ENCODE assay signal across 12 mouse cellular contexts in genomic region chr1:134215751-134216628, GRCm38 (mm10). TPM values are rescaled to one million over a fixed set of nuclear protein-coding genes. Genes with fewer than 3 reads are reported as not detected.
DNase-seq lines count a peak whose midpoint lies in the region; ATAC-seq and TF ChIP-seq lines count a peak whose summit lies in the region.
"Had no signal": no experiment of that assay in that cellular context is flagged by ENCODE, and none has a peak within 500 bp of the region (broad histone marks: within the 10 kb centered on the region; RNA-seq: fewer than 3 reads in every experiment).

No protein-coding gene starts in this region.

- H3K9ac ChIP-seq in kidney, embryonic 15.5 days: no peak overlapping the region
- peak overlapping the region; percentile 30; the same call in 1 of the 2 replicates for H3K9ac ChIP-seq in forebrain, embryonic 13.5 days
- H3K9ac ChIP-seq in intestine, embryonic 14.5 days (ENCODE audit: low read length): no peak overlapping the region

- peaks cover 52% of the 10 kb centered on the region for H3K4me1 ChIP-seq in kidney, embryonic 15.5 days
- 0 out of 2 replicates have a peak, but pooled peaks cover 4% of the 10 kb centered on the region for H3K4me1 ChIP-seq in kidney, adult 2 months (ENCODE audit: control insufficient read depth, insufficient read depth, low read length)
- peaks cover 15% of the 10 kb centered on the region for H3K4me1 ChIP-seq in forebrain, embryonic 13.5 days
- peaks cover 22% of the 10 kb centered on the region for H3K4me1 ChIP-seq in intestine, embryonic 14.5 days (replicated peaks; ENCODE audit: control insufficient read depth, insufficient read depth, low read length)

- peak overlapping the region; percentile 60 for H3K27ac ChIP-seq in kidney, embryonic 15.5 days
- H3K27ac ChIP-seq in kidney, adult 2 months (ENCODE audit: insufficient read depth, low read depth, low read length): no peak overlapping the region
- H3K27ac ChIP-seq in forebrain, embryonic 13.5 days: no peak overlapping the region
- H3K27ac ChIP-seq in intestine, embryonic 14.5 days (ENCODE audit: low read depth): 0 out of 2 replicates have a peak overlapping the region, but pooled peaks have one; percentile 5
- no peak overlapping the region for H3K27ac ChIP-seq in left cerebral cortex, adult 2 months

- H3K4me3 ChIP-seq in kidney, embryonic 15.5 days (replicated peaks): no peak overlapping the region
- H3K4me3 ChIP-seq in kidney, adult 2 months (ENCODE audit: insufficient read depth, low read depth, low read length): no peak overlapping the region
- H3K4me3 ChIP-seq in forebrain, embryonic 13.5 days: no peak overlapping the region
- no peak overlapping the region for H3K4me3 ChIP-seq in intestine, embryonic 14.5 days (ENCODE audit: low read depth, low read length)
- no peak overlapping the region for H3K4me3 ChIP-seq in left cerebral cortex, adult 2 months

- no peak overlapping the region for H3K4me2 ChIP-seq in kidney, embryonic 15.5 days
- peak overlapping the region; percentile 20 for H3K4me2 ChIP-seq in forebrain, embryonic 13.5 days
- no peak overlapping the region for H3K4me2 ChIP-seq in intestine, embryonic 14.5 days (ENCODE audit: low read length)

- no peaks in the 10 kb centered on the region for H3K9me3 ChIP-seq in kidney, embryonic 15.5 days (replicated peaks)
- no peaks in the 10 kb centered on the region for H3K9me3 ChIP-seq in forebrain, embryonic 13.5 days (replicated peaks)
- no peaks in the 10 kb centered on the region for H3K9me3 ChIP-seq in intestine, embryonic 14.5 days (ENCODE audit: control insufficient read depth, low read length)

- no peaks in the 10 kb centered on the region for H3K36me3 ChIP-seq in kidney, embryonic 15.5 days
- H3K36me3 ChIP-seq in kidney, adult 2 months (ENCODE audit: control insufficient read depth, insufficient read depth, low read length): no peaks in the 10 kb centered on the region
- no peaks in the 10 kb centered on the region for H3K36me3 ChIP-seq in forebrain, embryonic 13.5 days (ENCODE audit: poor library complexity, severe bottlenecking)
- H3K36me3 ChIP-seq in intestine, embryonic 14.5 days (ENCODE audit: control insufficient read depth, insufficient read depth, low read length): no peaks in the 10 kb centered on the region

- intact Hi-C loops in left cerebral cortex, adult 2 months (cut with DNase I): no loop called here

- no peak for DNase-seq in kidney, adult 2 months
- no peak for DNase-seq in intestine, embryonic 14.5 days (ENCODE audit: low spot score)
- peak; percentile 43 for DNase-seq in retina, embryonic 14.5 days (ENCODE audit: low spot score)
- no peak for DNase-seq in spleen, postnatal 10 days (ENCODE audit: low spot score in 2 of 2)
- no peak for DNase-seq in left cerebral cortex, adult 2 months (ENCODE audit: extremely low spot score in 1 of 2, low spot score in 2 of 2)
- DNase-seq: lung, adult 2 months; right cerebral cortex, postnatal 14 days; thymus, postnatal 25 days had no signal

- H3K27me3 ChIP-seq in kidney, embryonic 15.5 days: no peaks in the 10 kb centered on the region
- H3K27me3 ChIP-seq in kidney, adult 2 months (replicated peaks; ENCODE audit: control insufficient read depth, insufficient read depth, low read length): no peaks in the 10 kb centered on the region
- peaks cover 20% of the 10 kb centered on the region; the same call in 1 of the 2 replicates for H3K27me3 ChIP-seq in forebrain, embryonic 13.5 days
- H3K27me3 ChIP-seq in intestine, embryonic 14.5 days (replicated peaks; ENCODE audit: control insufficient read depth, insufficient read depth, low read length): no peaks in the 10 kb centered on the region

- WGBS in kidney, embryonic 15.5 days: 40% methylated on average over 11 of the region's 11 CpGs
- WGBS in kidney, adult 2 months: 70% methylated on average over 11 of the region's 11 CpGs
- 11% methylated on average over 11 of the region's 11 CpGs for WGBS in forebrain, embryonic 13.5 days
- WGBS in intestine, embryonic 14.5 days: 42% methylated on average over 11 of the region's 11 CpGs

- no peak for TF ChIP-seq POLR2A in kidney, adult 2 months (IDR thresholded peaks at IDR 0.05; ENCODE audit: low read depth, low read length)

- no peak for TF ChIP-seq CTCF in kidney, adult 2 months (conservative IDR thresholded peaks at IDR 0.05; ENCODE audit: insufficient read depth, insufficient read length, low read depth, low read length)
- TF ChIP-seq CTCF in left cerebral cortex, adult 2 months (IDR thresholded peaks at IDR 0.05): no peak

- ATAC-seq in kidney, embryonic 15.5 days (replicated peaks; ENCODE audit: low FRiP score): no peak
- 0 out of 2 replicates have a peak, but pooled peaks have one; percentile 57 for ATAC-seq in forebrain, embryonic 13.5 days
- ATAC-seq in intestine, embryonic 14.5 days (replicated peaks; ENCODE audit: low FRiP score, low TSS enrichment, low read depth): no peak

RNA-seq across cellular contexts. Expression of gene Adora1, which starts 19.2 kb away (rescaled TPM):
- polyA plus RNA-seq in kidney, embryonic 15.5 days (2015; fragmentation: Nextera tagmentation; extraction: Ambion mirVana): 7.7 and 8.2 TPM in 2 replicates
- polyA plus RNA-seq in kidney, adult 2 months (2012; rRNA removed): 13.5 and 16.6 TPM in 2 replicates
- polyA plus RNA-seq in forebrain, embryonic 13.5 days (2015; fragmentation: Nextera tagmentation; extraction: Ambion mirVana): 3.3 and 4.6 TPM in 2 replicates
- 1.7 and 2.0 TPM in 2 replicates for polyA plus RNA-seq in intestine, embryonic 14.5 days (2014; fragmentation: Nextera tagmentation; extraction: Ambion mirVana)
- total RNA-seq in left cerebral cortex, adult 2 months (2021): 100 to 1,000 TPM; 180 to 188 TPM
- total RNA-seq: common myeloid progenitor, adult 5-6 weeks; monocyte, adult 5-6 weeks had no signal

RNA-seq across cellular contexts. Expression of gene Mybph, which starts 22.7 kb away (rescaled TPM):
- polyA plus RNA-seq in kidney, embryonic 15.5 days (2015; fragmentation: Nextera tagmentation; extraction: Ambion mirVana): 6.1 and 9.3 TPM in 2 replicates
- 0.12 and 0.89 TPM in 2 replicates for polyA plus RNA-seq in kidney, adult 2 months (2012; rRNA removed)
- not detected in 2 replicates for polyA plus RNA-seq in forebrain, embryonic 13.5 days (2015; fragmentation: Nextera tagmentation; extraction: Ambion mirVana)
- polyA plus RNA-seq in intestine, embryonic 14.5 days (2014; fragmentation: Nextera tagmentation; extraction: Ambion mirVana): not detected in 2 replicates
- under 1 TPM in 1 of 2 experiments, not detected in 1; 0.25 TPM for total RNA-seq in left cerebral cortex, adult 2 months (2021)
- total RNA-seq: common myeloid progenitor, adult 5-6 weeks; monocyte, adult 5-6 weeks had no signal

RNA-seq across cellular contexts. Expression of gene Chil1, which starts 34.0 kb away (rescaled TPM):
- polyA plus RNA-seq in kidney, embryonic 15.5 days (2015; fragmentation: Nextera tagmentation; extraction: Ambion mirVana): 1.7 and 2.2 TPM in 2 replicates
- polyA plus RNA-seq in kidney, adult 2 months (2012; rRNA removed): 0.56 TPM in 2 replicates
- polyA plus RNA-seq in forebrain, embryonic 13.5 days (2015; fragmentation: Nextera tagmentation; extraction: Ambion mirVana): 2.0 and 3.2 TPM in 2 replicates
- 0.35 and 0.49 TPM in 2 replicates for polyA plus RNA-seq in intestine, embryonic 14.5 days (2014; fragmentation: Nextera tagmentation; extraction: Ambion mirVana)
- 10 to 100 TPM; 14.0 TPM for total RNA-seq in left cerebral cortex, adult 2 months (2021)

Comparison
In these comparisons a context has a peak if more than half of its experiments do, and no peak if none do; other contexts are left out.
1. H3K27ac ChIP-seq: peak in kidney, embryonic 15.5 days (single experiment) and intestine, embryonic 14.5 days (single experiment); none in kidney, adult 2 months (single experiment), forebrain, embryonic 13.5 days (single experiment) and left cerebral cortex, adult 2 months (single experiment).